Mouse (Mus musculus) E14TG2a.4 (cell line): ENCODE results near the gene Mfsd6l.

Source experiments
- H3K27me3 ChIP-seq: 2 replicates; pipeline ENCODE4 v1.6.1; 2014; ENCODE audit warnings: low read length, control low read depth; ENCODE audit not compliant: insufficient read depth
- H3K36me3 ChIP-seq: 2 replicates; pipeline ENCODE4 v1.6.1; 2014; ENCODE audit warnings: low read length, control low read depth; ENCODE audit not compliant: insufficient read depth
- H3K4me1 ChIP-seq: replicated peaks from 2 replicates; pipeline ENCODE4 v1.6.1; 2014; ENCODE audit warnings: low read depth, low read length, control low read depth
- H3K4me3 ChIP-seq: replicated peaks from 2 replicates; pipeline ENCODE4 v1.5.1; 2014; ENCODE audit warnings: mild to moderate bottlenecking, low read length
- H3K9me3 ChIP-seq: 2 replicates; pipeline ENCODE4 v1.6.1; 2014; ENCODE audit warnings: low read length, control low read depth
- CTCF ChIP-seq: conservative IDR thresholded peaks from 2 replicates; pipeline ENCODE4 v1.5.1; 2014; ENCODE audit warnings: low read length
- NANOG ChIP-seq: IDR thresholded peaks from 2 replicates; pipeline ENCODE4 v1.6.1; 2014; ENCODE audit warnings: borderline replicate concordance, low read length, mixed read lengths
- POU5F1 ChIP-seq: IDR thresholded peaks from 2 replicates; pipeline ENCODE4 v1.6.1; 2014; ENCODE audit warnings: low read length, borderline replicate concordance

The Mfsd6l gene

DNA sequence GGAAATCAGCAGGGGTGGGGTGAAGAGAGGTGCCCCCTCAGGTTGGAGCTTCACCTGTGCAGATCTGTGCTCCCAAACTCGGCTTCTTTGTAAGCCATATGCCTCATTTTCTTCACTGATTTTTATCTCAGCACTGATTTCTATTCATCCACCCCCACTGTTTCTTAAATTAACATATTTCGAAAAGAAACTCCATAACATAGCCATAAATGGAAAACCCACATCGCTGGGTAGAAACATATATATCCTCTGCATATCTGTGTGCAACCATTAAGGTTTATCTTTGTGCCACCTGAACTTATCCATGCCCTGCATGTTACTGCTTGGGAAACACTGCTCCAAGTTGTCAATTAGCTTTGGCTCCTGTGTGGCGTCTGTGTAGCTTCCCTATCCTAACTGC lies 29.5 kb upstream of the Mfsd6l start:
- Histone ChIP-seq H3K36me3 (no peaks in the 10 kb centered on the region), H3K27me3 (peaks cover 48% of the 10 kb centered on the region), H3K4me1 (peaks cover 5% of the 10 kb centered on the region), H3K4me3 (no peak overlapping the region), H3K9me3 (no peaks in the 10 kb centered on the region)
- TF ChIP-seq NANOG, result no peak
- no peak for TF ChIP-seq CTCF
- TF ChIP-seq POU5F1, result no peak

DNA sequence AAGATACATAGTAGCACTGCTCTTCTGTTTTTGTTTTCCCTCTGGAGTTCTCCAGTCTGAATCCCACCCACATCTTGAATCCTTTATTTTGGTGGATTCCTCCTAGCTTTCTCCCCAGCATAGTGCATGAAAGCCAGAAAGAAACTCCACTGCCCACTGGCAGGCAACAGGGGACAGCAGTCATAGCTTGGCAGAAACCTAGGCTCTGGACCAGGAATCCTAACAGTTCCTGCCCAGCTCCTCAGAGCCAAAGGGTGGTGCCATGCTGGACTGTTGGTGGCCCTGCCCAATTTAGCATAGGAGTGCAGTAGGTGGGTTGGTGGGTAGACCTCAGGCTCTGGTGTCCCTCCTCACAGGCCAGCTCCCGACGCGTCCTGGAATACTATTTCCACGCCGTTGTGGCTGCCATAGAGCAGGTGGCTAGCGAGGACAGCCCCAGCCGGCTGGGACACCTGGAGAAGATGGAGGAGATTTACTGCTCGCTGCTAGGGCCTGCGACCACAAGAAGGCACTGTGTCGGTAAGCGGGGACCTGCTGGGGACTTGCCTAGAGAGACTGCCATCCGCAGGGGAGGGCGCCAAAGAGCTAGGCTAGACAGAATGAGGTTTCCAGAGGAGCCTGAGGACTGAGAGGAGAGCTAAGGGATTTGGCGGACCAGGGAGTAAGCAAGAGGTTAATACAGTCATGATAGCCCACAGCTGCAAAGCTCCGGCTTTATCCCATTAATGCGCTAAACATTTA lies 24.8 kb upstream of the Mfsd6l start:
- Histone ChIP-seq H3K9me3 (no peaks in the 10 kb centered on the region), H3K4me1 (peaks cover 26% of the 10 kb centered on the region), H3K36me3 (no peaks in the 10 kb centered on the region), H3K27me3 (peaks cover 43% of the 10 kb centered on the region), H3K4me3 (no peak overlapping the region)
- TF ChIP-seq CTCF, result peak; percentile 27; the same call in 1 of the 2 replicates
- no peak for TF ChIP-seq POU5F1

DNA sequence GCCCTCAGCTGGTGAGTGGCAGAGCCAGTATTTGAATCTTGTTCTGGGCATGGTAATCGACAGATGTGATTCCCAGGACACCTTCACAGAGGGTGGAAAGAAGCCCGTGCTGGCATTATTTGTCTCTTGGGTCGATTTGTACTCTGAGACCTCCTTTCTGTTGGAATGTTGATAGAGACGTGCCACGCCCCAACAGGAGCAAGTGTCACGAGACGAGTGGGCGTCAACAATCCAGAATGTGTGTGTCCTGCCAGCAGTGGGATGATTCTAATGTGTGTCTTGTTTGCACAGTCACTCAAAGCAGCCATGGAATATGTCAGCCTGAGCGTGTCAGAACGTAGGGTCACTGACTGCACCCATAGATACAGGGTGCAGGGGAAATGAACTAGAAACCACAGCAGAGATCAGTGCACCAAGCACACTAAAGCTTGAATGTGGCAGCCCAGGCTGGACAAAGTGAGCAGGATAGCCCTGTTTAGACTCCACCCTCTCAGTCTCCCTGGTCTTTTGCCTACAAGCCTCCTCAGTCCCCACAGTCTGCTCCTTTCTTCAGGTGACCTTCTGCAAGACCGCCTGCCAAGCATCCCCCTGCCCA lies 23.9 kb upstream of the Mfsd6l start:
- H3K4me1 ChIP-seq, result peaks cover 26% of the 10 kb centered on the region
- no peaks in the 10 kb centered on the region for H3K9me3 ChIP-seq
- H3K4me3 ChIP-seq, result no peak overlapping the region
- no peak for TF ChIP-seq POU5F1
- no peak for TF ChIP-seq CTCF
- TF ChIP-seq NANOG, result no peak
- H3K36me3 ChIP-seq, result no peaks in the 10 kb centered on the region
- H3K27me3 ChIP-seq, result peaks cover 38% of the 10 kb centered on the region

DNA sequence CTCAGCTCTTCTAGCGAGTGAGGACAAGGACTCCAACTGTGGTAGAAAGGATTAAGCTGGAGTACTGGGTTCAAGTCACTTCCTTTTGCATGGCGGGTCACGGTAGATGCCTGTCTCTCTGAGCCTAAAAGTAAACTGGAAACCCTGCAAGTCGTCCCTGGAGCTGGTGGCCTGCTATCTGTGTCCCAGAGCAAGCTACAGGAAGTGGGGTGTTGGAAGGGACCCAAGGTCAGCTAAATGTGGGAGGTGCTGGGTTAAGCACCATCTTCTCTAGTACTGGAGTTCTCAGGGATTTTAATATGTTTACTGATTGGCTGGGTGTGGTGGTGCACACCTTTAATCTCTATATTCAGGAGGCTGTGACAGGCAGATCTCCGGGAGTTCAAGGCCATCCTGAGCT lies 23.2 kb upstream of the Mfsd6l start:
- no peak overlapping the region for H3K4me3 ChIP-seq
- H3K36me3 ChIP-seq, result no peaks in the 10 kb centered on the region
- peaks cover 32% of the 10 kb centered on the region for H3K27me3 ChIP-seq
- H3K4me1 ChIP-seq, result peaks cover 26% of the 10 kb centered on the region
- TF ChIP-seq POU5F1, result no peak
- TF ChIP-seq CTCF, result no peak
- no peak for TF ChIP-seq NANOG
- H3K9me3 ChIP-seq, result no peaks in the 10 kb centered on the region

DNA sequence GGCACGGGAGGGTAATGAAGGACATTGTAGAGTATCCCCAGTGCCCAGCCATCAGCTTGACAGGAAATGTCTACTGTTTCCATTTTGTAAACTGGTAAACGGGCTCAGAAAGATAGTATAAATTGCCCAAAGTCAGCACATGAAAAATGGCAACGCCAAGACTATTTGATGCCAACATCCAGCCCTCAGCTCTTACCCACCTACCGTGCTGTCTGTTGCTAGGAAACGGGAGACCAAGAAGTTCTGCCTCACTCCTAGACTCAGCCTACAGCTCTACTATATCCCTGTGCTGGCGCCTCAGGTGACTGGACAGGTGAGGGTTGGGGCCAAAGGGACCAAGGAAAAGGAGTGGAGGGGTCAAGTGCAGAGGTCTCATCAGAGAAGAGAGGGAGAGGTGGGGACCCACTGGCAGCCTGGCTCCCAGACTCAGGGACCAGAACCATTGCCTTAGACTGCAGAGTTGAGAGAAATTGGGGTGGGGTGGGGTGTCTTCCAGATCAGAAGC lies 22.0 kb upstream of the Mfsd6l start:
- peaks cover 26% of the 10 kb centered on the region for H3K4me1 ChIP-seq

DNA sequence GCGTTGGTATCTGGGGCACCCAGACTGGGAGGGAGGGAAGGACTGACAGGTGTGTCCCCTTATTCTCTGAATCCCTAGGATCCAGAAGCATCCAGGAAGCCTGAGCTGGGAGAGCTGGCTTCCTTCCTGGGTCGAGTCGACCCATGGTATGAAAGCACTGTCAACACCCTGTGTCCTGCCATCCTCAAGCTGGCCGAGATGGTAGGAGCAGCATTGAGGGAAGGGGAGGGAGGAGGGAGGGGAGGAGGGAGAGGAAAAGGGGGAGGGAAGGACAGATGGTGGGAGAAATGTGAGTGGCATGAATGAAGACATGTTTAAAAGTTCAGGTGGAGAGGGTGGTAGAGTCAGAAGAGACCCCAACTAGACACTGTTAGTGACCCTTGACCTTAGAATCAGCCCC lies 20.0 kb upstream of the Mfsd6l start:
- peaks cover 24% of the 10 kb centered on the region for H3K4me1 ChIP-seq
- no peak overlapping the region for H3K4me3 ChIP-seq
- H3K27me3 ChIP-seq, result peaks cover 19% of the 10 kb centered on the region
- TF ChIP-seq POU5F1, result no peak
- no peak for TF ChIP-seq CTCF
- no peak for TF ChIP-seq NANOG
- no peaks in the 10 kb centered on the region for H3K36me3 ChIP-seq
- H3K9me3 ChIP-seq, result no peaks in the 10 kb centered on the region

More for the DNA sequence above, 22.0 kb upstream of the Mfsd6l start:
- Histone ChIP-seq H3K36me3 (no peaks in the 10 kb centered on the region), H3K4me3 (no peak overlapping the region), H3K9me3 (no peaks in the 10 kb centered on the region), H3K27me3 (peaks cover 20% of the 10 kb centered on the region)
- no peak for TF ChIP-seq POU5F1
- TF ChIP-seq NANOG, result no peak
- TF ChIP-seq CTCF, result no peak

DNA sequence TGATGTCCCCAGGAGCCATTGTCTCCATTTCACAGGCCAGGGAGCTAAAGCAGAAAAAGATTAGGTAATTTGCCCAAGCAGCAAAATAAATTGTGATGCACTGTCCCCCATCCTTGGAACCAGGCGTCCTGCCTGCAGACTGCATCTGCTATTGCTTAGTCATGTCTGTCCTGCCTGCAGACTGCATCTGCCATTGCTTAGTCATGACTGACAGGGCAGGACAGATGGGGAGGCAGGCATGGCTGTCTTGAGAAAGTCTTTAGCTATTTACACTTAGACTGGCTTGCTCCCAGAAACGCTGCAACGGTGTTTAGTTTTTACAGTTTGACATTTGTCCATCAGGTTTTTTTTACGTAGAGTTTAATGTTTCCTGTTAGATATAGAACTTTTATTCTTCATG lies 19.5 kb upstream of the Mfsd6l start:
- peaks cover 20% of the 10 kb centered on the region for H3K4me1 ChIP-seq
- no peaks in the 10 kb centered on the region for H3K9me3 ChIP-seq
- TF ChIP-seq NANOG (no peak), CTCF (no peak), POU5F1 (no peak)
- H3K27me3 ChIP-seq, result peaks cover 18% of the 10 kb centered on the region
- H3K4me3 ChIP-seq, result no peak overlapping the region
- no peaks in the 10 kb centered on the region for H3K36me3 ChIP-seq

DNA sequence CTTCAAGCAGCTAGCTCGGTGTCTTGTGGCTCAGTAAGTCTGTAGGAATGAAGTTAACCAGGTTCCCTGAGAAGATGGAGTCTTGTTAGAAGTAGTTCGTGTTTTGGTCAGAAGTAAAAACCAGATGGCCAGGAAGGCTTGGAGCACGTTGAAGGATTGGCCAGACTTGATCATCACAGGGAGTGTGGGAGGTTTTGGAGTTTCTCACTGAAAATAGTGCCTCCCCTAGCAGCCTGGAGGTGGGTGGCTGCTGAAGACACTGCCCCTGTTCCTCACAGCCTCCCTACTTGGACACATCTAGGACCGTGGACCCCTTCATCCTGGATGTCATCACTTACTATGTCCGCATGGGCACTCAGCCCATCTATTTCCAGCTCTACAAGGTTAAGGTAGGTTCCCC lies 16.4 kb upstream of the Mfsd6l start:
- H3K9me3 ChIP-seq, result no peaks in the 10 kb centered on the region
- no peaks in the 10 kb centered on the region for H3K36me3 ChIP-seq
- no peak overlapping the region for H3K4me3 ChIP-seq
- peaks cover 24% of the 10 kb centered on the region for H3K27me3 ChIP-seq
- peaks cover 3% of the 10 kb centered on the region for H3K4me1 ChIP-seq
- TF ChIP-seq POU5F1 (no peak), CTCF (no peak), NANOG (no peak)
